Mouse (Mus musculus) liver, embryonic 12.5 days (tissue): Measurements from ENCODE around the gene Gm49345. TPM values are rescaled to one million over a fixed set of nuclear protein-coding genes. Genes with fewer than 3 reads are reported as not detected.
"Not testable (repeated sequence)": the region's sequence is repeated elsewhere in the genome, so short reads cannot be mapped to it uniquely, and the experiment has no call there.

ENCODE experiments used
- ATAC-seq: fragments of 200-750 bp; cut with Nextera tagmentation; 2 replicates; pipeline ENCODE4 v1.8.0; 2017; ENCODE audit warnings: moderate number of reproducible peaks, mild to moderate bottlenecking, moderate library complexity
- H3K27ac ChIP-seq: fragments of 300-500 bp; sonication (generic); 2 replicates; pipeline ENCODE4 v1.5.1; 2016; ENCODE audit warnings: mild to moderate bottlenecking
- H3K27me3 ChIP-seq: fragments of 300-500 bp; sonication (generic); replicated peaks from 2 replicates; pipeline ENCODE4 v1.6.1; 2016; ENCODE audit warnings: mild to moderate bottlenecking, moderate library complexity
- H3K36me3 ChIP-seq: fragments of 300-500 bp; sonication (generic); 2 replicates; pipeline ENCODE4 v1.6.1; 2016; ENCODE audit warnings: mild to moderate bottlenecking, moderate library complexity
- H3K4me1 ChIP-seq: fragments of 300-500 bp; sonication (generic); 2 replicates; pipeline ENCODE4 v1.6.1; 2016
- H3K4me2 ChIP-seq: fragments of 300-500 bp; sonication (generic); 2 replicates; pipeline ENCODE4 v1.6.1; 2016; ENCODE audit warnings: mild to moderate bottlenecking, moderate library complexity
- H3K4me3 ChIP-seq: fragments of 300-500 bp; sonication (generic); 2 replicates; pipeline ENCODE4 v1.5.1; 2016; ENCODE audit warnings: mild to moderate bottlenecking, moderate library complexity
- H3K9ac ChIP-seq: fragments of 300-500 bp; sonication (generic); 2 replicates; pipeline ENCODE4 v1.6.1; 2016; ENCODE audit warnings: mild to moderate bottlenecking, moderate library complexity
- H3K9me3 ChIP-seq: fragments of 300-500 bp; sonication (generic); replicated peaks from 2 replicates; pipeline ENCODE4 v1.6.1; 2016; ENCODE audit warnings: mild to moderate bottlenecking, moderate library complexity
- WGBS: fragments of 180-500 bp; shearing (Covaris S2); methylation state at CpG from one replicate; pipeline ENCODE4 v1.1.7; 2016; ENCODE audit not compliant: insufficient replicate concordance; 5-methylcytosine and 5-hydroxymethylcytosine counted together
- polyA plus RNA-seq: library from polyadenylated mRNA; unstranded; fragments of >200 nt; fragmentation: Nextera tagmentation; extraction: Ambion mirVana; gene quantifications from 2 replicates; pipeline ENCODE4 v1.2.1, GENCODE M21; 2016

Gene Gm49345
- not detected in 2 replicates for polyA plus RNA-seq

DNA sequence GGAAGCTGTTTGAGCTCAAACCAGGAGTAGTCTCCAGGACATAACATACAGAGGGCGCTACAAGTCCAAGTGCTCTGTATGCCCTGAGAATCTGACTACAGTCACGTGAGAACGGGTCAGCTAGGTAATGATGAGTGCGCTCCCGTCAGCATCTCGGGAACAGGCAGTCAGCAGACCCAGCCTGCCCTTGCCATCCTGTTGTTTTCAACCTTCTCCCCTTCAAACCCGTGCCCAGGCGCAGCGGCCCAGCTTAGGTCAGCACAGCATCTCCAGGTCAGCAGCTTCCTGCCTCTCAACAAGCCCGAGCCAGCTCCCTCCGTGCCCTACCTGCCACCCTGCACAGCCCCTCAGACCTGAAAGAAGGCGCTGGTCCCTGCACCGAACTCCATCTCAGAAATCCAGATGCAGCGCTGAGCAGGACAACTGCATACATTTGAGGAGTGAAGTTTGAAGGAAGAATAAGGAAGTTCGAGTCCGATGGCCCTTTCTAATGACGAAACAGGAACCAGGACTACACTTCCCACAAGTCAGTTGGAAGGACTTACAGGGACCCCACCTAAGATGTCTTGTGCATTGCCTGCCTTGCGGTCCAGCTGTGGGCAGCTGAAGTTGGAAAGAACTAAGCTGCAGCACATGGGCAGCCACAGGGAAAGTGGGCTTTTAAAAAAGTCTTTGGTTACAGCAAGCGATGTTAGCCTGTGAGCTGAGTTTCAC lies at the start of gene Gm49345, which contains the start of gene Zfp729a:
TSS of gene Gm49345 (minus strand) at position 476 of the 714 bp plus-strand sequence.
TSS of gene Zfp729a (minus strand) at position 498 of the 714 bp plus-strand sequence.
- Histone ChIP-seq H3K27ac (peak within 1 kb of the TSS; percentile 36; the same call in 1 of the 2 replicates), H3K4me2 (peak within 1 kb of the TSS; percentile 64), H3K36me3 (no peaks in the 10 kb centered on the region), H3K9ac (peak within 1 kb of the TSS; percentile 81), H3K27me3 (no peaks in the 10 kb centered on the region), H3K4me3 (peak within 1 kb of the TSS; percentile 86), H3K9me3 (no peaks in the 10 kb centered on the region), H3K4me1 (peaks cover 5% of the 10 kb centered on the region)
- peak; percentile 95 for ATAC-seq
- under 1% methylated on average over 19 of the region's 19 CpGs for WGBS

DNA sequence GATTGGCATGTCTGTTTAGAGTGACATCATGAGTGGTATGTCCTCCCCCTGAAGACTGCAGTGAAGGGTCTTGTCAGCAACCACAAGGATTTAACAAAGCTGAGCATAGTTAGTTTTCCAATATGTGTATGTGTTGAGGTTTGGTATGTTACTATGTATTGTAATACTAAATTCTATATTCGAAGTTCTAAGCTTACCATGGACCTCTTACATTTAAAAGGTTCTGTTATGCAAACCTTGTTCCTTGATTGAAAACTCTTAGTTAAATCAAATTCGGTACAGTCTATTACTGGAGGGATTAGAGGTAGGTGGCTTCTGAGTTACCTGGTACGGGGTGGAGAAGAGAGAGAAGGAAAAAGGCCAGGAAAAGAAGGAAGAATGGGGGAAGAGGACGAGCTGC lies 49.4 kb upstream of the Gm49345 start, which contains the start of gene Zfp738:
TSS of gene Zfp738 (minus strand) at position 101 of the 400 bp plus-strand sequence.
- H3K27me3 ChIP-seq = no peaks in the 10 kb centered on the region
- no peak within 1 kb of the TSS for H3K27ac ChIP-seq
- H3K36me3 ChIP-seq = no peaks in the 10 kb centered on the region
- H3K4me2 ChIP-seq = no peak within 1 kb of the TSS
- WGBS = 61% methylated on average over 4 of the region's 4 CpGs
- H3K4me1 ChIP-seq = peaks cover 8% of the 10 kb centered on the region; the same call in 1 of the 2 replicates
- no peak within 1 kb of the TSS for H3K4me3 ChIP-seq
- ATAC-seq = no peak
- H3K9ac ChIP-seq = no peak within 1 kb of the TSS
- H3K9me3 ChIP-seq = no peaks in the 10 kb centered on the region

DNA sequence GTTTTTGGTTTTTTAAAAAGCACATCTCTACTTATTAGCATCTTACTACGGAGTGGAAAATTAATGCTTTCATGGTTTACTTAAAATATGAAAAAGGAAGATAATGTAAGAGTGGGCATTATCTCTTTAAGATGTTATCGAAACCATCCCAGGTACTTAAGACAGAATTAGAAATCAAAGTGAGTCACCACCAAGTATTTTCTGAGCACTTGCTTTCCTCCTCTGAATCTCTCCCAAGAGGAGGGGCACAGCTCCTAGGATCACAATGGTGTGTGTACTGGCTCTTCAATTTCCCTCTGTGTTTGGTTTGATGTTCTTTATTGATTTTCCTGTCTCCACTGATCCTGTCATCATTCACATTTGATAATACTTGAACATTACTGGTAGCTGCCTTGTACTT lies 46.3 kb upstream of the Gm49345 start:
- H3K36me3 ChIP-seq, H3K27ac ChIP-seq, H3K9me3 ChIP-seq, H3K27me3 ChIP-seq, H3K4me1 ChIP-seq, ATAC-seq: not testable (repeated sequence)
- WGBS = 64% methylated on average over 2 of the region's 2 CpGs
- Histone ChIP-seq H3K4me3 (peak overlapping the region; percentile 74), H3K9ac (peak overlapping the region; percentile 71; the same call in 1 of the 2 replicates), H3K4me2 (peak overlapping the region; percentile 73)

DNA sequence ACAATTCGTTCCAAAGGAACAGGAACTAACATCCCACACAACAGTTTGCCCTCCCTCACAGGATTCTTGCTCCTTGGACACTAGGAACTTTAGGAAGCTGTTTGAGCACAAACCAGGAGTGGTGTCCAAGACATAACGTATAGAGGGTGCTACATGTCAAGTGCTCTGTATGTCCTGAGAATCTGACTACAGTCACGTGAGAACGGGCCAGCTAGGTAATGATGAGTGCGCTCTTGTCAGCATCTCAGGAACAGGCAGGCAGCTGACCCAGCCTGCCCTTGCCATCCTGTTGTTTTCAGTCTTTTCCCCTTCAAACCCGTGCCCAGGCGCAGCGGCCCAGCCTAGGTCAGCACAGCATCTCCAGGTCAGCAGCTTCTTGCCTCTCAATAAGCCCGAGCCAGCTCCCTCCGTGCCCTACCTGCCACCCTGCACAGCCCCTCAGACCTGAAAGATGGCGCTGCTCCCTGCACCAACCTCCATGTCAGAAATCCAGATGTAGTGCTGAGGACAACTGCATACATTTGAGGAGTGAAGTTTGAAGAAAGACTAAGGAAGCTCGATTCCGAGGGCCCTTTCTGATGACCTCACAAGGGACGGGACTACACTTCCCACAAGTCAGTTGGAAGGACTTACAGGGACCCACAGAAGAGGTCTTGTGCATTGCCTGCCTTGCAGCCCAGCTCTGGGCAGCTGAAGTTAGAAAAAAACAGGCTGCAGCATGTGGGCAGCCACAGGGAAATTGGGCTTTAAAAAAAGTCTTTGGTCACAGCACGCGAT lies 45.6 kb upstream of the Gm49345 start:
- H3K27me3 ChIP-seq, H3K4me1 ChIP-seq, H3K36me3 ChIP-seq, H3K27ac ChIP-seq, H3K9me3 ChIP-seq: not testable (repeated sequence)
- Histone ChIP-seq H3K9ac (peak overlapping the region; percentile 71), H3K4me3 (peak overlapping the region; percentile 74), H3K4me2 (peak overlapping the region; percentile 73)
- ATAC-seq = peak; percentile 99
- 20% methylated on average over 16 of the region's 16 CpGs for WGBS

DNA sequence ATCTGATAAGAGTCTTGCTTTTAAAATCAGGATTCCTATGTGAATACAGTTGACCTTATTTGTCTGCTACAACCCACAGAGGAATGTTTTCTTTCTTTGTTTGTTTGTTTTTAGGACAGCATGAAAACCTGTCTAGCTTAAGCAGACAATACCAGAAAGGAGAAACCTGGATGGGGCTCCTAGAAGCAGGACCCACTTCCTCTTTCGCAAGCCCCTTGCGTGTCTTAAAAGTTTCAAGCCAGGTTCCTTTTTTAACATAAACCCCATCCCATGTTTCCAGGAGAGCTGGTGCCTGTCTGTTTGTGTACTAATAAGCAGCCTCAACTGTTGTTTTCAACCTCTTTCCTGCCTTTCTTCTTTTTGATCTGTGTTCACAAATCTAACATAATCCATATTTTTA lies 37.3 kb upstream of the Gm49345 start:
- no peak for ATAC-seq
- no peak overlapping the region for H3K27ac ChIP-seq
- H3K36me3 ChIP-seq = peaks cover 14% of the 10 kb centered on the region
- H3K4me2 ChIP-seq = no peak overlapping the region
- H3K4me3 ChIP-seq = no peak overlapping the region
- 49% methylated on average over 2 of the region's 2 CpGs for WGBS
- H3K9ac ChIP-seq = no peak overlapping the region
- no peaks in the 10 kb centered on the region for H3K4me1 ChIP-seq
- no peaks in the 10 kb centered on the region for H3K9me3 ChIP-seq
- H3K27me3 ChIP-seq = no peaks in the 10 kb centered on the region

DNA sequence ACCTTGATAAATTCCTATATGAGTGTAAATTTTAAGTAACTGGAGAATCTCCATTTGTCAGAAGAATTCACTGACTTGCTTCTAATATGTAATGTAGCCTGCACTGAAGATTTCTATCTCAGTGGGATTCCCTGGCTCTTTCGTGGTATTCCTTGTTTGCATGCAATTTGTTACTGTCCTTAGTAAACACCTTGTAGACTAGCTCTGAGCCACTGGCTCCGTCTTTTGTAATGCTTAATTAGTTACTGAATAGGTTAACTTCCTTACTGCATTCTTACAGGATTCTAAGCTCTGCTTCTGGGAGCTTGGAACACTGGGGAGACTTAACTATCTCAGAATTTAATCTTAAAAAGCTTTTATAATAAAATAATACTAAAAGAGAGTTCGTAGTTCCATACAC lies 14.9 kb upstream of the Gm49345 start:
- Histone ChIP-seq H3K9ac (no peak overlapping the region), H3K9me3 (no peaks in the 10 kb centered on the region), H3K4me1 (no peaks in the 10 kb centered on the region), H3K27me3 (no peaks in the 10 kb centered on the region), H3K4me2 (no peak overlapping the region), H3K36me3 (no peaks in the 10 kb centered on the region), H3K27ac (no peak overlapping the region), H3K4me3 (no peak overlapping the region)
- 47% methylated on average over 3 of the region's 3 CpGs for WGBS
- no peak for ATAC-seq

DNA sequence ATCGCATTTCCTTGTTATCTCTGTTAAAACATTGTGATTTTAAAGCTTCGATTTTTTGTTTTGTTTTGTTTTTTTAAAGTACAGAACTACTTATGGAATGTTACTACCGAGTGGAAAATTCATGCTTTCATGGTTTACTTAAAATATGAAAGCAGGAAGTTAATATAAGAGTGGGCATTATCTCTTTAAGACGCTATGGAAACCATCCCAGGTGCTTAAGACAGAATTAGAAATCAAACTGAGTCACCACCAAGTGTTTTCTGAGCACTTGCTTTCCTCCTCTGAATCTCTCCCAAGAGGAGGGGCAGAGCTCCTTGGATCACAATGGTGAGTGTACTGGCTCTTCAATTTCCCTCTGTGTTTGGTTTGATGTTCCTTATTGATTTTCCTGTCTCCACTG lies 27.5 kb downstream of the Gm49345 start:
- peak overlapping the region; percentile 69; the same call in 1 of the 2 replicates for H3K4me2 ChIP-seq
- peaks cover 8% of the 10 kb centered on the region for H3K4me1 ChIP-seq
- peaks cover 5% of the 10 kb centered on the region; the same call in 1 of the 2 replicates for H3K36me3 ChIP-seq
- no peaks in the 10 kb centered on the region for H3K27me3 ChIP-seq
- no peak overlapping the region for H3K27ac ChIP-seq
- no peak overlapping the region for H3K4me3 ChIP-seq
- peaks cover 10% of the 10 kb centered on the region; the same call in 1 of the 2 replicates for H3K9me3 ChIP-seq
- 68% methylated on average over 4 of the region's 4 CpGs for WGBS
- no peak for ATAC-seq
- no peak overlapping the region for H3K9ac ChIP-seq

DNA sequence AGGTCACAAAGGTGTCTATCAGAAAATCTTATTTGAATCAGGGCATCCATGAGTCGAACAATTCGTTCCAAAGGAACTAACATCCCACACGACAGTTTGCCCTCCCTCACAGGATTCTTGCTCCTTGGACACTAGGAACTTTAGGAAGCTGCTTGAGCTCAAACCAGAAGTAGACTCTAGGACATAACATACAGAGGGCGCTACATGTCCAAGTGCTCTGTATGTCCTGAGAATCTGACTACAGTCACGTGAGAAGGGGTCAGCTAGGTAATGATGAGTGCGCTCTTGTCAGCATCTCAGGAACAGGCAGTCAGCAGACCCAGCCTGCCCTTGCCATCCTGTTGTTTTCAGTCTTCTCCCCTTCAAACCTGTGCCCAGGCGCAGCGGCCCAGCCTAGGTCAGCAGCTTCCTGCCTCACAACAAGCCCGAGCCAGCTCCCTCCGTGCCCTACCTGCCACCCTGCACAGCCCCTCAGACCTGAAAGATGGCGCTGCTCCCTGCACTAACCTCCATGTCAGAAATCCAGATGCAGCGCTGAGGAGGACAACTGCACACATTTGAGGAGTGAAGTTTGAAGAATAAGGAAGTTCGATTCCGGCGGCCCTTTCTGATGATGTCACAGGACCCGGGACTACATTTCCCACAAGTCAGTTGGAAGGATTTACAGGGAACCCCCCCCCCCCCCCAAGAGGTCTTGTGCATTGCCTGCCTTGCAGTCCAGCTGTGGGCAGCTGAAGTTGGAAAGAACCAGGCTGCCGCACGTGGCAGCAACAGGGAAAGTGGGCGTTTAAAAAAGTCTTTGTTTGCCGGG lies 28.3 kb downstream of the Gm49345 start, which contains the start of gene Zfp729b:
TSS of gene Zfp729b (minus strand) at position 642 of the 811 bp plus-strand sequence.
- peak within 1 kb of the TSS; percentile 69 for H3K4me2 ChIP-seq
- H3K4me1 ChIP-seq = peaks cover 8% of the 10 kb centered on the region
- no peak within 1 kb of the TSS for H3K27ac ChIP-seq
- WGBS = 3% methylated on average over 20 of the region's 20 CpGs
- peaks cover 10% of the 10 kb centered on the region; the same call in 1 of the 2 replicates for H3K9me3 ChIP-seq
- H3K4me3 ChIP-seq = peak within 1 kb of the TSS; percentile 79
- peak; percentile 90 for ATAC-seq
- no peaks in the 10 kb centered on the region for H3K27me3 ChIP-seq
- H3K9ac ChIP-seq = peak within 1 kb of the TSS; percentile 76
- peaks cover 5% of the 10 kb centered on the region; the same call in 1 of the 2 replicates for H3K36me3 ChIP-seq

DNA sequence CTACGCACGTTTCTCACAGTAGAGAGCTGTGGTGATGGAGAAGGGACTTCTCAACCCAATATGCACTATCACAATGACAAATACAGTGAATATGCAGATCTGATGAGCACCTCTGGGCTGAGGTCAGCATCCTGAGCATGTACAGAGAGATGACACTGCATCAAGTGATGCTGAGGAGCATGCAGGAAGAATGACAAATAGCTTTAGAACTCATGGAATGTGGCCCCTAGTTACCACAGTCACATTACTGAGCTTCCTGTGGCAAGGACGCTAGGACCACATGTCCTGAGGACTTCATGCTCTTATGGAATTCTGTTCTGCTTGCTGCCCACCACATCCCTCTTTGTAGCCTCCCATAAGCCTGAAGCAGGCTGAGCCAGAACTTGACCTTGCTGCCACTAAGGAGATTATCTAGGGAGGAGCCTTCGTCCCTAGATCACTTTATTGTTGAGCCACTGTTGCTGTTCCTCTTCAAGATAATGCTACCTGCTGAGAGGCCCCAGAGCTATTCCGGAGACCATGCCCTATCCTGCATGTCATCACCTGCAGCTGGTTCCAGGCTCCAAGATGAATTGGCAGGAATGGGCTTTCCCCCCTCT lies 64.9 kb downstream of the Gm49345 start:
- ATAC-seq = no peak
- 53% methylated on average over 5 of the region's 5 CpGs for WGBS
- Histone ChIP-seq H3K27me3 (no peaks in the 10 kb centered on the region), H3K4me1 (no peaks in the 10 kb centered on the region), H3K4me2 (no peak overlapping the region), H3K4me3 (no peak overlapping the region), H3K9ac (no peak overlapping the region), H3K36me3 (no peaks in the 10 kb centered on the region), H3K9me3 (no peaks in the 10 kb centered on the region), H3K27ac (no peak overlapping the region)

DNA sequence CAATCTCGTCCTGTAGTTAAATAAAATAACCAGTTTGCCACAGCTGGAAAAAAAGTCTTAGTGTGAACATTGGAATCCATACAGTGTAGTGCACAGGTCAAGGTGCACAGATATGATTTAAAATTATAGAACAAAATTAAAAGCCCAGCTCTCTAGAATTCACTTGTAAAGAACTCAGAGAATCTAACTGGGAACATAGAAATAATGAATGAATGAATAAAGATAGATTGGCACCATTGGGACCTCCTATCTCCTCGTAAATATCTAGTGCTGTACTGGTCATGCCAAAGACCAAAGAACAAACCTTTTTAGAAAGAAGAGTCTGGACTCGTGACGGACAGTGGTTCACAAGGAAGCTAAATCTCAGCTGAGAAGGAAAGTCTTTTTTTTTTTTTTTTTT lies 83.8 kb downstream of the Gm49345 start, which contains the start of gene Zfp748:
TSS of gene Zfp748 (minus strand) at position 101 of the 400 bp plus-strand sequence.
- no peak for ATAC-seq
- H3K4me3 ChIP-seq = peak within 1 kb of the TSS; percentile 90
- H3K27me3 ChIP-seq = no peaks in the 10 kb centered on the region
- no peaks in the 10 kb centered on the region for H3K9me3 ChIP-seq
- peak within 1 kb of the TSS; percentile 91 for H3K27ac ChIP-seq
- H3K4me2 ChIP-seq = peak within 1 kb of the TSS; percentile 80
- H3K9ac ChIP-seq = peak within 1 kb of the TSS; percentile 87
- H3K36me3 ChIP-seq = no peaks in the 10 kb centered on the region
- WGBS = 59% methylated on average over 4 of the region's 4 CpGs
- H3K4me1 ChIP-seq = peaks cover 25% of the 10 kb centered on the region
